Mouse (Mus musculus): ENCODE measurements around the gene Trp53rka. TPM values are rescaled to one million over a fixed set of nuclear protein-coding genes. Genes with fewer than 3 reads are reported as not detected.
"Not testable (repeated sequence)": the region's sequence is repeated elsewhere in the genome, so short reads cannot be mapped to it uniquely, and the experiment has no call there.

Gene Trp53rka
- total and polyA plus RNA-seq, 2 experiments from 2014 or later: 35.0 to 39.7 TPM

DNA sequence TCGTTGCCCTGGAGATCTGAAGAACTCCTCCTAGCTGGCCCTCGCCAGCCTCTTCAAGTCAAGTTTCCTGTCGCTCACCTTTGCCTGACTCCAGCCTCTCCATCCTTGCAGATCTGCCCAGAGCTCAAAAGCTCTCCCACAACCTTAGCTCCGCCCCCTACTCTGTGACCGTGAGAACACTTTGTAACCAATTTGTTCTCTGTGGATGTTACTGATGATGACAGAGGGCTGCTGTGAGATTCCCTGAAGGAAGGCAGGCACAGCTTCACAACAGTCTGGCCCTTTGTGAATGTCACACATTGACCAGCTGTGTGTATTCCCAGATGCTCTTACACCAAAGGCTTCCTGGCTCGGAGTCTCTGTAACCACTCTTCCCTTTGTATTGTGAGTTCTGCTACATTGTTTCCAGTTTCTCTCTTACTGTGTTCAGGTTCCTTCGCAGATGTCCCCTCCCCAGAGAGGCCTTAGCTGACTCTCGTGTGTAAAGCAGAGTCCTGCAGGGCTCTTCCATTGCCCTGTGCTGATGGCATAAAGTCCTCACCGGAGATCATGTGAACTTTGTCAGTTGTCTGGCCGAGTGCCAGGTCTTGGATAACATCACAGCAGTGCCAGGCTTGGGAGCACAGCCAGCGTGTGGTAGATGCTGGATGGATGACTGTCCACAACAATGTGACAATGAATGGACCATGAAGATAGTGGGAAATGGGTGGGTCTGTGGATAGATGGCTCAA lies 19.9 kb upstream of the Trp53rka start:
- no peak for TF ChIP-seq CTCF (IDR thresholded peaks at IDR 0.05; ENCODE audit: low read depth)
- Histone ChIP-seq H3K9me3 (ENCODE audit: low read length) (no peaks in the 10 kb centered on the region), H3K36me3 (ENCODE audit: insufficient read depth, low read length) (no peaks in the 10 kb centered on the region), H3K4me2 (ENCODE audit: low read depth, low read length) (no peak overlapping the region), H3K27me3 (ENCODE audit: insufficient read depth, low read length) (no peaks in the 10 kb centered on the region), H3K27ac (no peak overlapping the region), H3K4me3 (ENCODE audit: low read length) (no peak overlapping the region), H3K9ac (replicated peaks; ENCODE audit: low read length) (no peak overlapping the region), H3K4me1 (ENCODE audit: insufficient read depth, low read length) (peaks cover 13% of the 10 kb centered on the region; the same call in 1 of the 2 replicates)
- WGBS: 19% methylated on average over 11 of the region's 11 CpGs
- DNase-seq (ENCODE audit: low spot score) (peak; percentile 72), ATAC-seq (peak; percentile 80)

DNA sequence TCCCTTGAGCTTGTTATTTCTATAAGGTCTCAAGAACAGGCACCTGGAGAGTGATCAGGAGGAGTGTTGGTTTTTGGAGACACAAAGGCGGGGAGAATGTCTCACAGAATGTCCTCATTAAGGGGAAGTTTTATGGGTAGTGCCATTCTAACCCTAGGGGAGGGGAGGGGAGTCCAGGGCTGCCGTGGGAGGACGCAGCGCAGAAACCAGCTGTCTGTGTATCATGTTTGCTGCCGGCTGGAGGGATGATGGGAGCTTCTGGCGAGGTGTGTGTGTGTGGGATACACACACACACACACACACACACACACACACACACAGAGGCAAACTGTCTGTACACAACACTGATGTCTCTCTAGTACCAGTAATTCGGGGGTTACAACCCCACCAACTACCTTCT lies 19.3 kb upstream of the Trp53rka start:
- no peak overlapping the region for H3K4me3 ChIP-seq (ENCODE audit: low read length)
- H3K9me3 ChIP-seq (ENCODE audit: low read length): no peaks in the 10 kb centered on the region
- no peak overlapping the region for H3K27ac ChIP-seq
- H3K4me2 ChIP-seq (ENCODE audit: low read depth, low read length): no peak overlapping the region
- no peak overlapping the region for H3K9ac ChIP-seq (replicated peaks; ENCODE audit: low read length)
- no peak for TF ChIP-seq CTCF (IDR thresholded peaks at IDR 0.05; ENCODE audit: low read depth)
- WGBS: 44% methylated on average over 7 of the region's 7 CpGs
- ATAC-seq (no peak), DNase-seq (ENCODE audit: low spot score) (no peak)
- no peaks in the 10 kb centered on the region for H3K27me3 ChIP-seq (ENCODE audit: insufficient read depth, low read length)
- H3K36me3 ChIP-seq (ENCODE audit: insufficient read depth, low read length): no peaks in the 10 kb centered on the region
- peaks cover 13% of the 10 kb centered on the region; the same call in 1 of the 2 replicates for H3K4me1 ChIP-seq (ENCODE audit: insufficient read depth, low read length)

DNA sequence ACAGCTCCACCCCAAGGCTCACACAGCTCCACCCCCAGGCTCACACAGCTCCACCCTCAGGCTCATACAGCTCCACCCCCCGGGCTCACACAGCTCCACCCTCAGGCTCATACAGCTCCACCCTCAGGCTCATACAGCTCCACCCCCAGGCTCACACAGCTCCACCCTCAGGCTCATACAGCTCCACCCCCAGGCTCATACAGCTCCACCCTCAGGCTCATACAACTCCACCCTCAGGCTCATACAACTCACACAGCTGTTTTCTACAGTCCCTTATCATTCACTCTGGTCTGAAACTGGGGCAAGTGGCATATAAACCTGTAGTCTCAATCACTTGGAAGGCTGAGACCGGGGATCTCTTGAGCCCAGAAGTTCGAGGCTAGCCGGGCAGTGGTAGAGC lies 18.4 kb upstream of the Trp53rka start:
- not testable (repeated sequence) for H3K9me3 ChIP-seq (ENCODE audit: low read length); H3K27me3 ChIP-seq (ENCODE audit: insufficient read depth, low read length); H3K27ac ChIP-seq; H3K4me3 ChIP-seq (ENCODE audit: low read length); H3K36me3 ChIP-seq (ENCODE audit: insufficient read depth, low read length); DNase-seq (ENCODE audit: low spot score); ATAC-seq; H3K4me2 ChIP-seq (ENCODE audit: low read depth, low read length); H3K9ac ChIP-seq (replicated peaks; ENCODE audit: low read length)
- 87% methylated on average over 4 of the region's 4 CpGs for WGBS
- peaks cover 13% of the 10 kb centered on the region; the same call in 1 of the 2 replicates for H3K4me1 ChIP-seq (ENCODE audit: insufficient read depth, low read length)

DNA sequence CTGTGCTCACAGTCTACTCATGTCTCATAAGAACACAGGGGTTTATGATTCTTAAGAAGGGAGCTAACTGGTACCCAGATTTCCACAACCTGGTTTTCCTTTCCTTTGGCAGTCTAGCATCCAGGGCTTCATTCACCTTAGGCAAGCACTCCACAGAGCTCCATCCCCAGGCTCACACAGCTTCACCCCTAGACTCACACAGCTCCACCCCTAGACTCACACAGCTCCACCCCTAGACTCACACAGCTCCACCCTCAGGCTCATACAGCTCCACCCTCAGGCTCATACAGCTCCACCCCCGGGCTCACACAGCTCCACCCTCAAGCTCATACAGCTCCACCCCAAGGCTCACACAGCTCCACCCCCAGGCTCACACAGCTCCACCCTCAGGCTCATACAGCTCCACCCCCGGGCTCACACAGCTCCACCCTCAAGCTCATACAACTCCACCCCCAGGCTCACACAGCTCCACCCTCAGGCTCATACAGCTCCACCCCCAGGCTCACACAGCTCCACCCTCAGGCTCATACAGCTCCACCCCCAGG lies 17.9 kb upstream of the Trp53rka start:
- H3K9ac ChIP-seq (replicated peaks; ENCODE audit: low read length); ATAC-seq; DNase-seq (ENCODE audit: low spot score); H3K36me3 ChIP-seq (ENCODE audit: insufficient read depth, low read length); H3K4me2 ChIP-seq (ENCODE audit: low read depth, low read length); H3K27me3 ChIP-seq (ENCODE audit: insufficient read depth, low read length); H3K9me3 ChIP-seq (ENCODE audit: low read length); H3K4me3 ChIP-seq (ENCODE audit: low read length); H3K27ac ChIP-seq: not testable (repeated sequence)
- WGBS: 70% methylated on average over 2 of the region's 2 CpGs
- H3K4me1 ChIP-seq (ENCODE audit: insufficient read depth, low read length): peaks cover 13% of the 10 kb centered on the region; the same call in 1 of the 2 replicates

DNA sequence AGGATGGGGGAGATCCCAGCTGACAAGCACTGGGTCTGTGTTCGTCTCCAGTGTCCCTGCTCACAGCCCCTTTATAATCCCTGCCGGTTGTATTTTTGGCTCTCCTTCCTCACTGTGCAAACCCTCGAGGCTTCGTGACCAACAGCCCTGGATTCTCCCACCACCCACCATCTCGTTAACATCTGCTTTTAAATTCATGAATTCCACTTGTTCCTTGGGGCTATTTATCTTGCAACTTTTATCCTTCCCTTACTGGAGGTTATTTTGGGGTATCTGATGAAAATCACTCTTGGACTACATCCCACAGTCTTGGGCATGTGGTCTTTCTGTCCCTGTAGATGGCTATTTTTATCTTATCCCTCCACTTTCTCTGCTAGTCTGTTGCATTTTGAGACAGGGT lies 17.3 kb upstream of the Trp53rka start:
- no peak for ATAC-seq
- 37% methylated on average over 5 of the region's 5 CpGs for WGBS
- DNase-seq (ENCODE audit: low spot score): no peak
- Histone ChIP-seq H3K4me2 (ENCODE audit: low read depth, low read length) (no peak overlapping the region), H3K9me3 (ENCODE audit: low read length) (no peaks in the 10 kb centered on the region), H3K9ac (replicated peaks; ENCODE audit: low read length) (no peak overlapping the region), H3K27ac (no peak overlapping the region), H3K27me3 (ENCODE audit: insufficient read depth, low read length) (no peaks in the 10 kb centered on the region), H3K36me3 (ENCODE audit: insufficient read depth, low read length) (no peaks in the 10 kb centered on the region), H3K4me3 (ENCODE audit: low read length) (no peak overlapping the region), H3K4me1 (ENCODE audit: insufficient read depth, low read length) (peaks cover 13% of the 10 kb centered on the region; the same call in 1 of the 2 replicates)
- TF ChIP-seq CTCF (IDR thresholded peaks at IDR 0.05; ENCODE audit: low read depth): no peak

DNA sequence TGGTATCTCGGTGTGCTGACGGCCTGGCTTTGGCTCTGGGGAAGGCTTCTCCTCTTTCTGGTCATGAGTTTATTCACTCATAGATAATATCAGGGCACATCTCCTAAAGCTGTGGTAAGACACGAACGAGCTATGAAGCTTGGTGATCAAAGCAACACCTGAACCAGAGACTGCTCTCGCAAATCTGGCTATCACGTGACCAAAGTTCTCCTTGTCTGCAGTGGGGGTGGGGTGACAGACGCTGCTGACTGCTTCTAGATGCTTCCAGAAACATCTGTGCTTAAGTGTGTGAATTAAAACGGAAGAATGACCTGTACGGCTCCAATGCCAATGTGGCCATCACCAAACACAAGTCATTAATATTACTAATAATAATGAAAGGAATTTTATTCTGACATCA lies 16.6 kb upstream of the Trp53rka start:
- no peak overlapping the region for H3K9ac ChIP-seq (replicated peaks; ENCODE audit: low read length)
- H3K4me2 ChIP-seq (ENCODE audit: low read depth, low read length): no peak overlapping the region
- no peak for TF ChIP-seq CTCF (IDR thresholded peaks at IDR 0.05; ENCODE audit: low read depth)
- 79% methylated on average over 9 of the region's 9 CpGs for WGBS
- no peaks in the 10 kb centered on the region for H3K27me3 ChIP-seq (ENCODE audit: insufficient read depth, low read length)
- H3K4me1 ChIP-seq (ENCODE audit: insufficient read depth, low read length): peaks cover 13% of the 10 kb centered on the region; the same call in 1 of the 2 replicates
- no peaks in the 10 kb centered on the region for H3K36me3 ChIP-seq (ENCODE audit: insufficient read depth, low read length)
- ATAC-seq (no peak), DNase-seq (ENCODE audit: low spot score) (no peak)
- no peak overlapping the region for H3K27ac ChIP-seq
- H3K9me3 ChIP-seq (ENCODE audit: low read length): no peaks in the 10 kb centered on the region
- no peak overlapping the region for H3K4me3 ChIP-seq (ENCODE audit: low read length)

Measured in hindbrain, postnatal 0 days (tissue).